Mouse (Mus musculus) heart, embryonic 14.5 days (tissue): ENCODE results near the gene Hist1h3f. TPM values are rescaled to one million over a fixed set of nuclear protein-coding genes. Genes with fewer than 3 reads are reported as not detected.
A peak's percentile ranks its signal among the peaks of the same experiment; 100 is the strongest.
"Not testable (repeated sequence)": the region's sequence is repeated elsewhere in the genome, so short reads cannot be mapped to it uniquely, and the experiment has no call there.

Experiments used
- ATAC-seq: fragments of 200-750 bp; cut with Nextera tagmentation; 2 replicates; pipeline ENCODE4 v1.8.0; 2017; ENCODE audit warnings: low read depth, moderate TSS enrichment; ENCODE audit not compliant: insufficient number of reproducible peaks, insufficient read depth, low FRiP score
- H3K27ac ChIP-seq, 2 experiments: fragments of 200-500 bp in 1 of 2; fragments of 300-500 bp in 1 of 2; sonication (generic) in 1 of 2; replicated peaks in 1 of 2; 2 replicates each; pipeline ENCODE4 v1.5.1; 2012 to 2014; ENCODE audit warnings: low read depth in 2 of 2, low read length in 2 of 2, control low read depth in 1 of 2, mild to moderate bottlenecking in 1 of 2, mixed read lengths in 1 of 2; ENCODE audit not compliant: control insufficient read depth in 1 of 2, insufficient read depth in 1 of 2
- H3K27me3 ChIP-seq: fragments of 300-500 bp; sonication (generic); 2 replicates; pipeline ENCODE4 v1.6.1; 2014; ENCODE audit warnings: mild to moderate bottlenecking, low read length, control low read depth; ENCODE audit not compliant: control insufficient read depth, insufficient read depth
- H3K36me3 ChIP-seq: fragments of 300-500 bp; sonication (generic); 2 replicates; pipeline ENCODE4 v1.6.1; 2014; ENCODE audit warnings: mild to moderate bottlenecking, control low read depth, low read length, mixed read lengths; ENCODE audit not compliant: control insufficient read depth, insufficient read depth
- H3K4me1 ChIP-seq, 2 experiments: fragments of 200-500 bp in 1 of 2; fragments of 300-500 bp in 1 of 2; sonication (generic) in 1 of 2; 2 replicates each; pipeline ENCODE4 v1.6.1; 2012 to 2014; ENCODE audit warnings: low read length in 2 of 2, control low read depth in 1 of 2, mixed read lengths in 1 of 2; ENCODE audit not compliant: control insufficient read depth in 2 of 2, insufficient read depth in 2 of 2
- H3K4me2 ChIP-seq: fragments of 300-500 bp; sonication (generic); 2 replicates; pipeline ENCODE4 v1.6.1; 2014; ENCODE audit warnings: mild to moderate bottlenecking, low read length
- H3K4me3 ChIP-seq, 2 experiments: fragments of 200-500 bp in 1 of 2; fragments of 300-500 bp in 1 of 2; sonication (generic) in 1 of 2; 2 replicates each; pipeline ENCODE4 v1.5.1; 2012 to 2014; ENCODE audit warnings: low read length in 2 of 2, mild to moderate bottlenecking in 2 of 2, control low read depth in 1 of 2, low read depth in 1 of 2, moderate library complexity in 1 of 2; ENCODE audit not compliant: control insufficient read depth in 1 of 2, insufficient read depth in 1 of 2
- H3K9ac ChIP-seq: fragments of 300-500 bp; sonication (generic); 2 replicates; pipeline ENCODE4 v1.6.1; 2014; ENCODE audit warnings: mild to moderate bottlenecking, low read length
- H3K9me3 ChIP-seq: fragments of 300-500 bp; sonication (generic); 2 replicates; pipeline ENCODE4 v1.6.1; 2016; ENCODE audit warnings: low read length, control low read depth; ENCODE audit not compliant: control insufficient read depth
- WGBS: fragments of 180-500 bp; shearing (Covaris S2); extraction: QIAGEN DNeasy Blood & Tissue Kit; methylation state at CpG from one replicate; pipeline ENCODE4 v1.1.7; 2014; 5-methylcytosine and 5-hydroxymethylcytosine counted together
- polyA plus RNA-seq: library from polyadenylated mRNA; unstranded; fragments of >200 nt; fragmentation: Nextera tagmentation; extraction: Ambion mirVana; gene quantifications from 2 replicates; pipeline ENCODE4 v1.2.1, GENCODE M21; 2014

The Hist1h3f gene
- polyA plus RNA-seq, 1 experiment from 2014 or later = 0.72 TPM

- Histone ChIP-seq H3K4me2 (no peak overlapping the region; the same call in 1 of the 2 replicates), H3K9me3 (no peaks in the 10 kb centered on the region), H3K9ac (no peak overlapping the region)
Measured at GRCm38 (mm10) chr13:23583387-23584068, 39.7 kb downstream of the Hist1h3f start.

DNA sequence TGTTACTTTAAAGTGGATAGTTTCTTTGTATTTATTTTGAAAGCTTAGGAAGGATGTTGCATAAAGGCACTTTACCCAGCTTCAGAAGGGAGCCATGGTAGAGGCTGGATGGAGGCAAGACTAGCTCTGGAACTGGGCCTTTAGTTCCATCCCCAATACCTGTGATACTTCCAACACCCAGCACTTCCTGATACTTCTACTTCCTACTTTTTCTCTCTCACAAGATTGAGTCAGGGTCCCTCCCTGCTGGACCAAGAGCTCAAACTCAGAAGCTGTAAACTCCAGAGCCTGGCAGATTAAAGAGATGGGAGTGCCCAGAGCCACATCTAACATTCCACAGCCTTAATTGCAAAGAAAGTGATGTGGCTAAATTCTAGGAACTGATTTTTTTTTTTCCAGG is 40.5 kb downstream of the Hist1h3f start:
- H3K4me2 ChIP-seq = peak overlapping the region; percentile 91
- H3K9me3 ChIP-seq = no peaks in the 10 kb centered on the region
- H3K27me3 ChIP-seq = no peaks in the 10 kb centered on the region
- peaks cover 5 to 15% of the 10 kb centered on the region in 2 experiments for H3K4me1 ChIP-seq
- no peak for ATAC-seq
- peak overlapping the region; percentile 95 to 98 for H3K27ac ChIP-seq
- no peaks in the 10 kb centered on the region for H3K36me3 ChIP-seq
- peak overlapping the region; percentile 87 for H3K9ac ChIP-seq
- H3K4me3 ChIP-seq = peak overlapping the region in 1 of 2 experiments; percentile 49; a peak in 3 of 4 replicates

More at GRCm38 (mm10) chr13:23583387-23584068, 39.7 kb downstream of the Hist1h3f start:
- Histone ChIP-seq H3K4me1 (peaks cover 5 to 15% of the 10 kb centered on the region in 2 experiments), H3K27ac (peak overlapping the region; percentile 22 to 35), H3K36me3 (no peaks in the 10 kb centered on the region), H3K4me3 (no peak overlapping the region), H3K27me3 (no peaks in the 10 kb centered on the region)
- ATAC-seq = no peak

DNA sequence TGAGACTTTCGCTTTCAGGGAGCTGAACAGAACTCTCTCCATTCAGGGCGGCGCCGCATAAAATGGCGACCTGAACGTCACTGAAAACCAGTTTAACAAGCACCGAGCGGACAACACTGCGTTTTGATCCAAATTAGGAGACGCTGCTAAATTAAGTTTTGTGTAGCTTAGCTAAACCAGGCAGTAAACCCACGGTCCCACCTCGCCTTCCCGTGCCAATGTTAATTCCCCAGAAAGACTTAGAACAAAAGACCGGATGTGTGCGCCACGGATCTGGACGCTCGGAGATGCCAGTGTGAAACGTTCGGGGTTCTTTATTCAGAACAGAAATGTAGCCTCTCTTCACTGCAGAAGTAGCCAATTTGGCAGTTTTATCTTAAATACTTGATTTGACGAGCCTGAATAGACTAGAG is 41.2 kb downstream of the Hist1h3f start:
- Histone ChIP-seq H3K36me3 (no peaks in the 10 kb centered on the region), H3K27ac (peak overlapping the region; percentile 95 to 98), H3K4me2 (peak overlapping the region; percentile 91), H3K27me3 (no peaks in the 10 kb centered on the region), H3K4me3 (peak overlapping the region; percentile 49 to 57), H3K9ac (peak overlapping the region; percentile 87), H3K9me3 (no peaks in the 10 kb centered on the region), H3K4me1 (peaks cover 5 to 15% of the 10 kb centered on the region in 2 experiments)
- WGBS = under 1% methylated on average over 21 of the region's 21 CpGs
- no peak for ATAC-seq

DNA sequence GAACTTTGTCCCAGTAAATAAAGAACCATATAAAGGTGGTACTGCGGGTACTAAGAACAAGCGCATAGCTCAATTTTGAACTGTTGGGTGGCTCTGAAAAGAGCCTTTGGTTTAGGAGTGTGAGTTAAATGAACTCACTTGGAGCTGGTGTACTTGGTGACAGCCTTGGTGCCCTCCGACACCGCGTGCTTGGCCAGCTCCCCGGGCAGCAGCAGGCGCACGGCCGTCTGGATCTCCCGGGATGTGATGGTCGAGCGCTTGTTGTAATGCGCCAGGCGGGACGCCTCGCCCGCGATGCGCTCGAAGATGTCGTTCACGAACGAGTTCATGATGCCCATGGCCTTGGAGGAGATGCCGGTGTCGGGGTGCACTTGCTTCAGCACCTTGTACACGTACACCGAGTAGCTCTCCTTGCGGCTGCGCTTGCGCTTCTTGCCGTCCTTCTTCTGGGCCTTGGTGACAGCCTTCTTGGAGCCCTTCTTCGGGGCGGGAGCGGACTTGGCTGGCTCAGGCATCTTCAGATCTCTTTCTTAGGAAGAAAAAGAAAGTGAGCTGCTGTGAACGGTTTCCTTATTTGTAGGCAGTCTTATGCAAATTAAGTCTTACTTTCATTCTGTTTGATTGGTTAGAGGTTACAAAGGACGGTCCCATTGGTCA is 41.7 kb downstream of the Hist1h3f start:
- H3K9me3 ChIP-seq, H3K36me3 ChIP-seq, H3K27me3 ChIP-seq: not testable (repeated sequence)
- H3K27ac ChIP-seq = peak overlapping the region; percentile 95 to 98
- peak overlapping the region; percentile 49 to 57 for H3K4me3 ChIP-seq
- ATAC-seq = peak; percentile 81
- WGBS = 0% methylated on average over 27 of the region's 36 CpGs
- H3K4me1 ChIP-seq = peaks cover 5 to 15% of the 10 kb centered on the region in 2 experiments
- H3K9ac ChIP-seq = peak overlapping the region; percentile 87
- H3K4me2 ChIP-seq = peak overlapping the region; percentile 91

DNA sequence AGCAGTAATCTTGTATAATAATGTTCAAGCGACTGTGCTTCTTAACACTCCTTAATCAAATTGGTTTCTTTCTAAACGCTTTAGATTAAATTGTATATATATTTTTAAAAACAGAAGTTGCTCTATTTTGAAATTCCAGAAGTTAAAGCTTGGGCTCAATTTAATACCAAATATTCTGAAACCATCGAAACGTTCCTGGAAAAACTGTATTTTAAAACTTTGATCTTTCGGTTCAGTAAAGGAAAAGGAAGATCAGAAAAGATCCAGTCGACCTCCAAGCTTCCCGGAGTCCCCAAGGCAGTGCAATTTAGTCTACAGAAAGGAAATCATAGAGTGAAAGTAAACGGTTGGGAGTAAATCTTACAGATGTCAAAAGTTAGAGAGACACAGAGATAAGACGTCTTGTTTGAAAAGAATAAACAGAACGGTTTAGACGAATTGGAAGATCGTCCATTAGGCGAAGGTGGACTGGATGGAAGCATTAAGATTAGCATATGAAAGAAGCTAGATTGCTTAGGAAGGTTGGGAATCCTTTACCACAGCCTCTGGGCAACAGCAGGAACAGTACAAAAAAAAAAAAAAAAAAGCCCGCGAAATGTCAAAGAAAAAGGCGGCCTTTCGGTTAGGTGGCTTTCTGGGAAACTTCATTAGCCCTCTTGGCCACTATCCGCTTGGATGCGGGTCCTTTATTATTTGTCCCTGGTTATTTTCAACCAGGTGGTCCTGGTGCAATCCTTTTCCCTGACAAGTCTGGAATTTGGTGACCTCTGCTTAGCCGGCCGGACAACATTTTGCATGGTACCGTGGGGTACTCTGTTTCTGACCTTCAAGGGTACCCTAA is 42.5 kb downstream of the Hist1h3f start:
- peak overlapping the region; percentile 87 to 95 for H3K27ac ChIP-seq

DNA sequence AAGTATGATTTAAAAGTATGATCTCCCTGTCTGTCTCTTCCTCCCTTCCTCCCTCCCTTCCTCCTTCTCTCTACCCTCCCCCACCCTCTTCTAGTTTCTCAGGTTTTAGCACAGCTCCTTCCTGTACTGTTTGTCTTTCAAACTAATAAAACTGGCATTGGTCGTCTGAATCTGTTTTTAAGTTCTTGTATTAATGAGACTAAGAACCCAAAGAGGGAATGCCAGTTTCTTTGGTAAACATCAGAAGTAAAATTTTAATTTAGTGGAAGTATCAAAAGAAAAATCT is 43.0 kb downstream of the Hist1h3f start:
- Histone ChIP-seq H3K4me1 (peaks cover 5 to 14% of the 10 kb centered on the region in 2 experiments), H3K4me2 (peak overlapping the region; percentile 91), H3K9me3 (no peaks in the 10 kb centered on the region), H3K9ac (peak overlapping the region; percentile 76), H3K27ac (peak overlapping the region; percentile 87 to 95), H3K27me3 (no peaks in the 10 kb centered on the region), H3K36me3 (no peaks in the 10 kb centered on the region), H3K4me3 (peak overlapping the region; percentile 23 to 49)
- ATAC-seq = no peak
- WGBS = 7% methylated on average over 1 of the region's 1 CpGs

More for the DNA sequence above, 42.5 kb downstream of the Hist1h3f start:
- H3K9ac ChIP-seq = peak overlapping the region; percentile 87
- H3K36me3 ChIP-seq = no peaks in the 10 kb centered on the region
- peak overlapping the region; percentile 23 to 49 for H3K4me3 ChIP-seq
- peak overlapping the region; percentile 91 for H3K4me2 ChIP-seq
- peaks cover 5 to 15% of the 10 kb centered on the region in 2 experiments for H3K4me1 ChIP-seq
- ATAC-seq = no peak
- WGBS = 3% methylated on average over 21 of the region's 22 CpGs
- no peaks in the 10 kb centered on the region for H3K27me3 ChIP-seq
- no peaks in the 10 kb centered on the region for H3K9me3 ChIP-seq

GRCm38 (mm10) chr13:23591206-23591605 is 47.4 kb downstream of the Hist1h3f start:
- Histone ChIP-seq H3K4me3 (no peak overlapping the region), H3K27me3 (no peaks in the 10 kb centered on the region), H3K9ac (no peak overlapping the region), H3K9me3 (no peaks in the 10 kb centered on the region), H3K36me3 (no peaks in the 10 kb centered on the region), H3K27ac (no peak overlapping the region), H3K4me2 (no peak overlapping the region), H3K4me1 (peaks cover 0 to 2% of the 10 kb centered on the region in 2 experiments; a peak in 1 of 4 replicates)
- WGBS = 89% methylated on average over 7 of the region's 7 CpGs
- no peak for ATAC-seq
